Comparison of ENCODE assay signal across 40 mouse cellular contexts in the genomic region with DNA sequence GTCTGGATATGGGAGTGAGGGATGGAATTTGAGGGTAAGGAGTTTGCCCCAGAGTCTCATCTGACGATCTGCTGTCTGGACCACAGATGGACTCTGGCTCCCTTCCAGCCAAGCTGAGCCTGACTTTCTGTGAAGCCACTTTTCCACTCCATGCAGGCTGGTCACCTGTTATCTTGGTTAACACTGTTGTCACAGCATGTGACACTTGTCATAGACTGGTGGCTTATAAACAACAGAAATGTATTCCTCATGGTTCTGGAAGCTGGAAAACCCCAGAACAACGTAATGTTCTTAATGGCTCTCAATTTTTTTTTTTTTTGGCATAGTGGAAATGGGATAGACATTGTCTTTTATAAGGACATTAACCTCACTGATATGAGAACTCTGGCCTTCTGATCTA. TPM values are rescaled to one million over a fixed set of nuclear protein-coding genes. Genes with fewer than 3 reads are reported as not detected.
"Had no signal": no experiment of that assay in that cellular context is flagged by ENCODE, and none has a peak within 500 bp of the region (broad histone marks: within the 10 kb centered on the region; RNA-seq: fewer than 3 reads in every experiment).

No protein-coding gene starts in this region.

- ATAC-seq: hindbrain, embryonic 16.5 days; inflammation-experienced regulatory T-cells, adult 6 months; intestine, embryonic 15.5 days; intestine, postnatal 0 days; liver, embryonic 12.5 days had no signal

- H3K27me3 ChIP-seq: heart, embryonic 12.5 days; hindbrain, embryonic 12.5 days; intestine, embryonic 15.5 days; limb, embryonic 13.5 days; limb, embryonic 15.5 days; liver, embryonic 12.5 days had no signal

- H3K9ac ChIP-seq: heart, embryonic 12.5 days; hindbrain, embryonic 12.5 days; hindbrain, embryonic 14.5 days; intestine, embryonic 15.5 days; limb, embryonic 13.5 days; limb, embryonic 15.5 days; liver, embryonic 12.5 days; liver, embryonic 14.5 days had no signal

- H3K9me3 ChIP-seq: heart, embryonic 10.5 days; hindbrain, embryonic 10.5 days; hindbrain, embryonic 12.5 days; intestine, embryonic 15.5 days; limb, embryonic 13.5 days; limb, embryonic 15.5 days; liver, embryonic 12.5 days had no signal

- DNase-seq: gastrocnemius, adult 2 months; gastrocnemius, postnatal 10 days; gastrocnemius, postnatal 25 days; heart, adult 18-20 months; heart, postnatal 10 days; heart, postnatal 4 days; kidney, adult 18-20 months; kidney, adult 8-10 months; kidney, postnatal 10 days; kidney, postnatal 25 days; kidney, postnatal 4 days; left cerebral cortex, postnatal 4 days had no signal

- H3K27ac ChIP-seq: gastrocnemius, adult 2 months; heart, embryonic 10.5 days; hindbrain, embryonic 10.5 days; hindbrain, embryonic 12.5 days; hindbrain, embryonic 14.5 days; intestine, embryonic 15.5 days; layer of hippocampus, adult 2 months; limb, embryonic 13.5 days; limb, embryonic 15.5 days; liver, embryonic 12.5 days; liver, embryonic 14.5 days had no signal

- H3K4me1 ChIP-seq: heart, embryonic 10.5 days; heart, embryonic 12.5 days; hindbrain, embryonic 10.5 days; hindbrain, embryonic 12.5 days; intestine, embryonic 15.5 days; limb, embryonic 13.5 days; limb, embryonic 15.5 days; liver, embryonic 12.5 days had no signal

- H3K4me2 ChIP-seq: heart, embryonic 12.5 days; hindbrain, embryonic 12.5 days; hindbrain, embryonic 14.5 days; intestine, embryonic 15.5 days; limb, embryonic 13.5 days; limb, embryonic 15.5 days; liver, embryonic 12.5 days had no signal

- H3K36me3 ChIP-seq: heart, embryonic 10.5 days; heart, embryonic 12.5 days; hindbrain, embryonic 10.5 days; hindbrain, embryonic 12.5 days; intestine, embryonic 15.5 days; limb, embryonic 13.5 days; limb, embryonic 15.5 days; liver, embryonic 12.5 days had no signal

- H3K4me3 ChIP-seq: gastrocnemius, adult 2 months; heart, embryonic 10.5 days; heart, embryonic 12.5 days; hindbrain, embryonic 10.5 days; hindbrain, embryonic 12.5 days; intestine, embryonic 15.5 days; layer of hippocampus, adult 2 months; limb, embryonic 13.5 days; limb, embryonic 15.5 days; liver, embryonic 12.5 days had no signal

RNA-seq across cellular contexts. Expression of a gene that starts 21.4 kb away (rescaled TPM):
- total RNA-seq: gastrocnemius, adult 2 months; gastrocnemius, postnatal 10 days; gastrocnemius, postnatal 25 days; gastrocnemius, postnatal 4 days; granulocyte monocyte progenitor cell, adult 5-6 weeks; heart, adult 18-20 months; heart, adult 8-10 months; heart, postnatal 10 days; heart, postnatal 25 days; heart, postnatal 4 days; layer of hippocampus, adult 2 months; layer of hippocampus, postnatal 10 days; layer of hippocampus, postnatal 25 days; left cerebral cortex, adult 8-10 months; left cerebral cortex, postnatal 10 days; left cerebral cortex, postnatal 25 days; left cerebral cortex, postnatal 4 days; liver, adult 2 months had no signal
- polyA plus RNA-seq: heart, embryonic 10.5 days; heart, embryonic 12.5 days; heart, embryonic 14.5 days; heart, embryonic 16.5 days; hindbrain, embryonic 10.5 days; hindbrain, embryonic 12.5 days; hindbrain, embryonic 14.5 days; hindbrain, embryonic 16.5 days; inflammation-experienced regulatory T-cells, adult 6 months; intestine, embryonic 15.5 days; intestine, postnatal 0 days; kidney, embryonic 14.5 days; kidney, embryonic 16.5 days; limb, embryonic 13.5 days; limb, embryonic 15.5 days; liver, adult 2 months; liver, embryonic 12.5 days; liver, embryonic 14.5 days had no signal

RNA-seq across cellular contexts. Expression of a gene that starts 28.9 kb away (rescaled TPM):
- total RNA-seq: gastrocnemius, adult 2 months; gastrocnemius, postnatal 10 days; gastrocnemius, postnatal 25 days; gastrocnemius, postnatal 4 days; granulocyte monocyte progenitor cell, adult 5-6 weeks; heart, adult 18-20 months; heart, adult 8-10 months; heart, postnatal 10 days; heart, postnatal 25 days; heart, postnatal 4 days; layer of hippocampus, adult 2 months; layer of hippocampus, postnatal 10 days; layer of hippocampus, postnatal 25 days; left cerebral cortex, adult 8-10 months; left cerebral cortex, postnatal 10 days; left cerebral cortex, postnatal 25 days; left cerebral cortex, postnatal 4 days; liver, adult 2 months had no signal
- polyA plus RNA-seq: heart, embryonic 10.5 days; heart, embryonic 12.5 days; heart, embryonic 14.5 days; heart, embryonic 16.5 days; hindbrain, embryonic 10.5 days; hindbrain, embryonic 12.5 days; hindbrain, embryonic 14.5 days; hindbrain, embryonic 16.5 days; inflammation-experienced regulatory T-cells, adult 6 months; intestine, embryonic 15.5 days; intestine, postnatal 0 days; kidney, embryonic 14.5 days; kidney, embryonic 16.5 days; limb, embryonic 13.5 days; limb, embryonic 15.5 days; liver, adult 2 months; liver, embryonic 12.5 days; liver, embryonic 14.5 days had no signal

RNA-seq across cellular contexts. Expression of a gene that starts 42.8 kb away (rescaled TPM):
- total RNA-seq: gastrocnemius, adult 2 months; gastrocnemius, postnatal 10 days; gastrocnemius, postnatal 25 days; gastrocnemius, postnatal 4 days; granulocyte monocyte progenitor cell, adult 5-6 weeks; heart, adult 18-20 months; heart, adult 8-10 months; heart, postnatal 10 days; heart, postnatal 25 days; heart, postnatal 4 days; layer of hippocampus, adult 2 months; layer of hippocampus, postnatal 10 days; layer of hippocampus, postnatal 25 days; left cerebral cortex, adult 8-10 months; left cerebral cortex, postnatal 10 days; left cerebral cortex, postnatal 25 days; left cerebral cortex, postnatal 4 days; liver, adult 2 months had no signal
- polyA plus RNA-seq: heart, embryonic 10.5 days; heart, embryonic 12.5 days; heart, embryonic 14.5 days; heart, embryonic 16.5 days; hindbrain, embryonic 10.5 days; hindbrain, embryonic 12.5 days; hindbrain, embryonic 14.5 days; hindbrain, embryonic 16.5 days; inflammation-experienced regulatory T-cells, adult 6 months; intestine, embryonic 15.5 days; intestine, postnatal 0 days; kidney, embryonic 14.5 days; kidney, embryonic 16.5 days; limb, embryonic 13.5 days; limb, embryonic 15.5 days; liver, adult 2 months; liver, embryonic 12.5 days; liver, embryonic 14.5 days had no signal
